Mouse (Mus musculus) embryo, embryonic 11 days (tissue): ENCODE data around the gene Cacng4.

Source experiments
- DNase-seq: peaks from one replicate; pipeline ENCODE4 v3.0.0-alpha.2; 2015

Cacng4 gene

DNA sequence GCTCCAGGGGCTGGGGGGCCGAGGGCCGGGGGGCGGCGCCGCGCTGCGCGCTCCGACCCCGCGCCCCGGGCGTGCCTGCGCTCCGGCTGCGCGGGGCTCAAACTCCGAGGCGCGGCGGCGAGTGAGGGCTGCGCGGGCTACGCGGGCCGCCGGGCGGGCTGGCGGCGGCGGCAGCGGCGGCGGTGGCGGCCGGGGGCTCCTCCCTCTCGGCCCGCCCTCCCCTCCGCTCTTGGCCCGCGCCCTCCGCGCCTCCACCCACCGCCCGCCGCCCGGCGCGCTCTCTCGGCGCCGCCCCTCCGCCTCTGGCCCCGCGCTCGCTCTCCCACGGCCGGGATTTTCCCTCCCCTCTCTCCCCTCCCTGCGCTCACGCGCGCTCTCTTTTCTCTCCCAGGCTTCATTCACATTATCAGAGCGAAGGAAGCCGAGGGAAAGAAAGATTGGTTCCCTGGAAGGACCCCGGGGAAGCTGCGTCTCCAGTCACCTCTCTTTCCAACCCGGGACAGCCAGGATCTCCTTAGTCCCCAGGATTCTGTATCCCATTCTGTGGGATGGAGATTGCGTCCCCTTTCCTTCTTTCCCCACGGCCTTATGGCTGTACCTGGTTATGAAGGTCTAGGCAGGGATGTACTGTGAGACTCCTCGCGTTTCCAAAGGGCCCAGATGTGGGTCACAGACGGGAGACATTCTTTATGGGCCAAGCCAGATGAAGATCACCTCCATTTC is at the start of gene Cacng4:
Gene Cacng4, minus strand, starts transcription at position 11 of the 723 bp plus-strand sequence.
- DNase-seq = peak; percentile 77

DNA sequence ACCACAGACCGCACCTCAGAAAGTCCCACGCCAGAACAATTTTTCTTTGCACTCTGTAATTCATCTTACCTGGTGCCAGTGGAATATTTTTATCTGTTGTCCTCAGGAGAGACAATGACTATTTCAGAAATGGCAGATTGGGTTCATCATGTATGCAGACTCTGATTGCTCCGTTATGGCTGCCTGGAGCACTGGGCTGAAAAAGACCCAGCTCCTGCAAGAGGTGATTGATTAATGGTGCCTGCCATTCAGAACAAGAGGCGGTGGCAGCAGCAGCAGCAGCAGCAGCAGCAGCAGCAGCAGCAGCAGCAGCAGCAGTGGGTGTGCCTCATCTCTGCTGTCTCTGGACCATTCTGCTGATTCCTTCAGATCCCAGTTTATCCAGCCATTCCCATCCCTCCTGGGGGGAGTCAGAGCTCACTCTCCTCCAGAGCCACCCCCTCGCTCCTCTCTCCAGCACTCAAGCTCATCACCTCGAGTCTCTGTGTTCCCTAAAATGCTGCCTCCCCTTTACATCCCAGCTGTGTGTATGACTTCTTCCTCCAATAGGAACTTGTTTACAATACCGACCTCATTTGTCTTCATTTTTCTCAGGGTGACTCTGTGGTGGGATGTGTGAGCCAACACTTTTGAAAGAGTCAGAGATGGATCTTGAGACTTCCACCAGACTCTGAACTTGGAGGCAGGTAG is 39.1 kb upstream of the Cacng4 start:
- no peak for DNase-seq

DNA sequence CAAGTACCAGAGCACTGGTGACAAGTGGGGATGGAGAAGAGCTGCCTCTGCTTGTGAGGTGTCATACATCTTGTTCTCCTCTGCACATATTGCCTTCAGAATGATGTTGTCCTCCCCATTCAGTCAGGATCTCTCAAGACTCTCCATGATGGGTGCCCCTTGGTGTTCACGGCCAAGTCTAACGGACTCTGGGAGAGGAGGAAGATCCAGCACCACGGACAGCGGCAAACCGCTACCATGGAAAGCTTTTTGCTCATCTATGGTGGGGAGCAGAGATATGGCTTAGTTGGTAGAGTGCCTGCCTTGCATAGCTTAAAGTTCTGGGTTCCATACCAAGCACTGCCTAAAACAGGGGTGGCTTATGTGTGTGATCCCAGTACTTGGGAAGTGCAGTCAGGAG is 22.8 kb upstream of the Cacng4 start:
- DNase-seq = peak; percentile 70

DNA sequence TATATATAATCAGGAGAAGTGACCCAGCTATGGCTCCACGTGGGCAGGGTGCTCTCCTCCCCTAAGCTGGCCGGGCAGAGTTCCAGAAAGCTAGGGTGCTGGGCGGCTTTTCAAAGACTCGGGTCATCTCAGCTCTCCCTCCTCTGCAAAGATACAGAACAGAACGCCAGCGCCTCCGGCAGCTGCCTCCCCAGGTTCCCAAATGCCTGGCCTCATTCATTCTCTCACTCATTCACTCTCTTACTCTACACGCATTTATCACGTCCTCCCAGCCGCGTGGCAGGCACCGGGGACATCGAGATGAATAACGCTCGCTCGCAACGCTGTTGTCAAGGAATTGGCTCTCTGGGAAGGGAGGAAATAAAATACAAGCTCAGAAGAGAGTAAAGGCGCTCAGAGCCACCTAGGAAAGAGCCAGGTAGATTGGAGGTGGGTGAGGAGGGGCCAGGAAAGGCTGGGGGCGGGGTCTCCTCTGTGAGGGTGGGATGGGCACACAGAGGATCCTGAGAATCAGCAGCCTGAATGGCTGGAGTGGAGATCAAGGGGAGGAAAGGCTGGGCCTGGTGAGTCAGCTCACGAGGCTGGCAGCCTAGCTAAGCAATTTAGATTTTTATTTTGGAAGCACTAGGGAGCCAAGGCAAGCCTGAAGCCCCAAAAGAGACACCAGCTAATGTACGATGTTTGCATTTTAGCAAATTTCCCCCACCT is 18.7 kb upstream of the Cacng4 start:
- DNase-seq = no peak

DNA sequence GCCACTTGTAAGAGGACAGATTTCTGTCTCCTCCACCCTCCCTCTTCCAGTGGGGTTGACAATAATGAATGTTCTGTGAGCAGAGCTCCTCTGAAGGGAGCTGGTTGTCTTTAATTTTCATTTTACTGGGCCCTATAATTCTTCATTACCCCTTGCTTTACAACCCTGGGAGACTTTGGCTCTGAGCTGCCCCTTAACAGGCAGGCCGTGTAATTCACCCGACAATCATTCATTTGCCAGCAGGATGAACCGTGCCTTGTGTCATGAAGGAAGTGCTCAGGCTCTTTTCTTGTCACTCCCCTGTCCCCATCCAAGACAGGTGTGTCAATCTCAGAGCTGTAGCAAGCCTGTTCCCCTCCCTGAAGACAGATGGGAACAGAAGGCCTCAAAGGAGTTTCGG is 18.1 kb upstream of the Cacng4 start:
- DNase-seq = no peak

DNA sequence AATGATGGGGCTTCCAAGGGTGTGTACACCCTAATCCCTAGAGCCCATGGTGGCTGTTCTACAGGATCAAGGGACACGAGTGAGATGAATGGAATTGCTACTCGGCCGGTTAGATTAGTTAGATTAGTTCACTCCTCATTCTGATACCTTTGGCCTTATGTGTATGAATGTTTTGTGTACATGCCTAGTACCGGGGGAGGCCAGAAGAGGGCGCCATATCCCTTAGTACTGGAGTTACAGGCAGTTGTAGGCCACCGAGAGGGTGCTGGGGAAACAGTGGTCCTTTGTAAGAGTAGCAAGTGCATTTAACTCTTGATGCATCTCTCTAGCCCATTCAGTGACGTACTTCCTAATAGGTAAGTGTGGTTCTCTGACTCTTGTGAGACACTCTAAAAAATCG is 14.2 kb upstream of the Cacng4 start:
- DNase-seq = no peak

DNA sequence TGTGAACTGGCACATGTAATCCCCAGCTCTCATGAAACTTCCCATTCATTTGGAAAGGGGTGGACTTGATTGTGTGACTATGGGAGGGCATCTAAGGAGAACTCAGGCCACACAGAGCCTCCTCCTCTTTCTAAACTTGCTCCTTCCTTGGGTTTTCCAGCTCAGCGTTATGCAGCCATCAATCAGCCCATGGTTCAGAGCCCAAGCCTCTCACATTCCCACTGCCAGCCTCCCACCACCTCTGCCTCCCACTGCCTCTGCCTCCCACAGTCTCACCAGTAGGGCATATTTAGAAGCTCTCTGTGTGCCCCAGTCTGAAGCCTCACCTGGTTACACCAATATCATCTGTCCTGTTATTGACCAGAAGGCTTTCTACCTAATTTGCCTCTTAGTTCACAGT is 11.7 kb upstream of the Cacng4 start:
- no peak for DNase-seq

DNA sequence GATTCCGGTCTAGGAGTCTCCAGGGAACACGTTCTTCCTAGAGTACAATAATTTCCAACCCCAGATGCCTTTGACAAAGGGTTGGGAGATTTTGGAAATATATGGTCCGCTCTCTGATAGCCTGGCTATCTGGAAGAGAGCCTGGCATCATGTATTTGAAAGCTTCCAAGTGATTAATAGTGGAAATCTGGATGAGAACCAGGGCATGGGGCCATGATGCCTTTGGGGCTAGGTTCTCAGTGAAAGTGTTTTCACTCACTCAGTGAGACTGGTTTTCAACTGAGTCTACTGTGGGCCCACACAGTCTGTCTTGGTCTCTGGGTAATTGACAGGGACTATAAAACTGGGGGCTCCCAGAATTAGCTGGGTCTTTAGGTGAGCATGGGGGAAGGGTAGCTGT is 7.6 kb upstream of the Cacng4 start:
- DNase-seq = no peak

DNA sequence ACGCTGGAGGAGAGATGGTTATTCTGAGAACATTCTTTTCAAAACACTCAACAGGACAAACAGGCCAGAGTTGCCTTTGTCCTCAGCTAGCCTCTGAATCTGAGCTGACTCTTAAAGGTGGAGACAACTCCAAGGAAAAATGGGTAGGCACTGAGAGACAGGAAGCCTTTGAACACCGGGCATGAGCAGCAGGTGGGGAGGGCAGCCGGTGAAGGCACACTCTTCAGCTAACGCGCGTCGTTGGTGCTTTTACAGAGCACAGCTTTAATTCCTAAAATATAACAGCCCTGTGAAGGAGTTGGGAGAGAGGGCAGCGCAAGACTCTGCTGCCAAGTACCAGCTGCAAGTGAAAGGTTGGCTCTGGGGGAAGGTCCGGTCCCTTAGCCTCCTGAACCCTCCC is 5.0 kb upstream of the Cacng4 start:
- no peak for DNase-seq

DNA sequence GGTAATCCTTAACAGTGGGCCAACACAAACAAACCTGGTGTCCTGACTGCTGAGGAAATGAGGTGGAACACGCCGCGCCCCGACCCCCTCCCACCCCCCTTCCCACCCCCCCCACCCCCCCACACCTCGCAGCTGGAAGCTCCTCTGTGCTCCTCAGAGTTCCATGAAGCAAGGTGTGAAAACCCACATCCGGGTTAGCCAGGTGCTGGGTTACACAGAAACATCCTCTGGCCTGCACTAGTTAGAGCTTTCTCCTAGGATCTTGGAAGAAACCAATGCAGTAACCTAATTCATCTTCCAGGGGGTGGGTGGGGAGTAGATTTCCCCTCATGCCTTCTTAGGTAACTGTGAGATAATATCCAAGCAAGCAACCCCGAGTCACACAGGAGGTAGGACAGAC is 2.0 kb upstream of the Cacng4 start:
- no peak for DNase-seq

DNA sequence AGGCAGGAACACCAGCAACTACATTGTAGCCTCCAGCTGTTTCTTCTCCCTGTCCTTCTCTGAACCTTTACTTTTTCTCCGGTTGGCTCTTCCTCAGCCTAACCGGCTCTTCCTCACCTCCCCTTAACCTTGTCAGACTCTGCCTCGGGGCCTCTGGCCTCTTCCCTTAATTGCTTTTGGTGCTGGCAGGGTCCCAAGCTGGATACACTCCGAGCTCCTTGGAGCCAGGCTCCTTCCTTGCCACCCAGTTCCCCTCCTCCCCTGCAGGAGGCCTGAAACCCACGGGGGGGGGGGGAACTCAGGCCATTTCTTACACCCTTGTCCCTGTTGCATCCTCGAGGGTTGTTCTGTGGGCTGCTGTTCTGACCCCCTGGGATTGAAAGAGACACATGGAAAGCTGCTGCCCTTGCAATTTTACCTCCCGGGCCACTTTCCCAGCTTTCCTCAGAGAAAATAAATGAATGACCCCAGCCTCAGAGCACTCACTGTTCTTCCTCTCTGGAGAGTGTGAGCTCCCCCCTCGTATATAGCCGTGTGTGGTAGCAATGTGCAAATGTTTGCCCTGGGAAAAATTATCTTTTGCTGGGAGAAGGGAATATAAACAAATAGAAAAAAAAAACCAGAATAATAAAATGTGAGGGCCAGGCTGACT is 1.2 kb upstream of the Cacng4 start:
- DNase-seq = no peak

DNA sequence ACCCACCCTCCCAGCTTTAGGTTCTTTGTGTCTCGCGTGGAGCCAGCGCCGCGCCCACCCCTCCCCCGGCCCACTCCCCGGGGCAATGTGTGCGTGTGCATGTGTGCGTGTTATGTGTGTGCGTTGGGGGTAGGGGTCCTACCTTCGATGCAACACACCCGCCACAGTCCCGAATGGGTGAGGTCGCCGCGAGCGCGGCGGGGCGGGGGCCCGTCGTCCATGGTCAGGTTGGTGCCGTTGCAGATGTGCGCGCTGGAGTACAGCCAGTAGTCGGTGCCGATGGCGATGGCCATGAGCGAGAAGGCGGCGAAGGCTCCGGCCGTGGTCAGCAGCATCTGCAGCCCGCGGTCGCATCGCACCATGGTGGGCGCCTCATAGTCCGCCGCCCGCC is 259 bp downstream of the Cacng4 start:
- DNase-seq = peak; percentile 66

DNA sequence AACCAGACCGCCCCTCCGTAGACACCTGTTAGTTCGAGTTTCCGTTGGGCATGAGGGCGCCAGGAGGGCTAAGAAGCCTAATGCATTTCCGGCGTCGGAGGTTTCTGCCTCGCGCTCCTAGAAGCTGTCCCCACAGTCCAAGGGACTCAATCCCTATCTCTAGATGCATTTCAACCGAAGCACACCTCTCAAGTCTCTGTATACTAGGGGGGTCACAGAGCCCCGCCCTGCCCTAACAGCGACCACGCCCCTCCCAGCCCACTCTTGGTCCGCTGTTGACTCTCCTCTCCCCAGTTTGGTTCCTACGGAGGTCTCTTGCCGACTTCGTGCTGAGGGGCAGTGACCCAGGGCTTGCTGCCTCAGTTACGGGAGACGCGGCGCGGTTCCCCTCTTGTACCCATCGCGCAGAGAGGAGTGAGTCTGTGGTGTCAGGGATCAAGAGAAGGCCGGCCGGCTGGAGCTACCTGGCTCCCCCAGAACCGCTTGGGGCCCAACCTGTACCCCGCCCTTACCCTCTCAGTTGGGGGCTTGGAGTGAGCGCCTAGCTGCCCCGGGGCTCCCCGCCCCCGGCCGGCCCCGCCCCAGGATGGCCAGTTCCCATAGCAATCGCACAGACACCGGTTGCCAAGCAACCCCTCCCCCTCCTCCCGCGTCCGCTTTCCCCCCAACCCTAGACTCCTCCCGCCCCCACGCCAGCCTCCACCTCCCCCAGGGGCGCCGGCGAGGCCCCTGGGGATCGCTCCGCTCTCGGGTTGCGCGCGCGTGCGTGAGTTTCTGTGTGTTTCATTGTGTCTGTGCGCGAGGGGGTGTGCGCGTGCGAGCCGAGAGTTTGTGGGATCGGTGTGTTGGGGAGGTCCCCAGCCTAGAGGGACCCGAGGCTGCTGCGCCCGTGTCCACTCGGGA is 906 bp downstream of the Cacng4 start:
- peak; percentile 80 for DNase-seq

DNA sequence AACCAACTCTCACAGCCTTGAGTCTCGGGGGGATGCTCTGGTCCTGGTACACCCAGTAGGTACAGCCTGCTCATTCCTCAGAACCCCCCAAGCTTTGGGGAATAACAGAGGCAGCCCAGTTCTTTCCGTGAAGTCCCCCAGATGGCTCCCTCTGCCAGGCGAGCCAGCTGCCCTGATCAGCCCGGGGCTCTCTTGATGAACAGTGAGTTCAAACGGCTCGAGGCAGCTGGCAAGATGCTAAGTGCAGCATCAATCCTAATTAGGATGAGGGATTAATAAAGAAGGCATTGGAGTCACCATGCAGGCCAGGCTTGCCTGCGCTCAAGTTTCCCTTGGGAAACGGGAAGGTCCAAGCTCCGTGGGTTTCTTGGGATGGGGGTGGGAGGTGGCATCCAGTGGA is 2.2 kb downstream of the Cacng4 start:
- DNase-seq = peak; percentile 52

DNA sequence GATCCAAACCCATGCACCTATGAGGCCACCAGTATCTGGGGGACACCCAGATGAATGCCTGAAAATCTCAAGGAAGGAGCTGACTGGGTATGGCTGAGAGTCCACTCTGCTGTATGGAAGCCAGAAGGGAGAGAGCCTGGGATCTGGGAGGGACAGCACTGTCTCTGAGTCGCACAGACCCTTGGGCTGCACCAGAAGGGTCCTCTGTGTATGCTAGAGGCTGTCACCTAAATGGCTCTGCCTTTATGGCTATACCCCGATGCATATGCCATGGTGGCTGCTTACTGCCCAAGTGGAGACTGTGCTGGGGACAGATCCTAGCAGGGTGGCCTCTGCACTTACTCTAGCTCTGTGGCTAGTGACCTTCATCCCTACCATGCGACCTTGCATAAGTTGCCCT is 8.6 kb downstream of the Cacng4 start:
- DNase-seq = no peak

DNA sequence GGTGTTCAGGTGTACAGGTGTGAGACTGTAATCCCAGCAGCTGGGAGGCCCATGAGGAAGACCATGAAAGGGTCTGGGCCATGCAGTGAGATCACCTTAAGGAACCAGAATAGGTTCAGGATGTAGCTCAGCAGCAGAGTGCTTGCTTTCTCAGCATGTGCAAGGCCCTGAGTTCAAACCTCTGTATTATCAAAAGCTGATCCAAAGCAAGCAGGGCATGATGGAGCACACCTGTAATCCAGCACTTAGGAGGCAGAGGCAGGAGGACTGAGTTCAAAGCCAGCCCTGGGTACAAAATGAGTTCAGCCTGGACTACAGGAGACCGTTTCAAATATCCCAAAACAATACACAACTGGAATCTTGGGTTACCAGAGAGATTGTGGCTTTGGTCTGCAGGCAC is 9.1 kb downstream of the Cacng4 start:
- DNase-seq = no peak

DNA sequence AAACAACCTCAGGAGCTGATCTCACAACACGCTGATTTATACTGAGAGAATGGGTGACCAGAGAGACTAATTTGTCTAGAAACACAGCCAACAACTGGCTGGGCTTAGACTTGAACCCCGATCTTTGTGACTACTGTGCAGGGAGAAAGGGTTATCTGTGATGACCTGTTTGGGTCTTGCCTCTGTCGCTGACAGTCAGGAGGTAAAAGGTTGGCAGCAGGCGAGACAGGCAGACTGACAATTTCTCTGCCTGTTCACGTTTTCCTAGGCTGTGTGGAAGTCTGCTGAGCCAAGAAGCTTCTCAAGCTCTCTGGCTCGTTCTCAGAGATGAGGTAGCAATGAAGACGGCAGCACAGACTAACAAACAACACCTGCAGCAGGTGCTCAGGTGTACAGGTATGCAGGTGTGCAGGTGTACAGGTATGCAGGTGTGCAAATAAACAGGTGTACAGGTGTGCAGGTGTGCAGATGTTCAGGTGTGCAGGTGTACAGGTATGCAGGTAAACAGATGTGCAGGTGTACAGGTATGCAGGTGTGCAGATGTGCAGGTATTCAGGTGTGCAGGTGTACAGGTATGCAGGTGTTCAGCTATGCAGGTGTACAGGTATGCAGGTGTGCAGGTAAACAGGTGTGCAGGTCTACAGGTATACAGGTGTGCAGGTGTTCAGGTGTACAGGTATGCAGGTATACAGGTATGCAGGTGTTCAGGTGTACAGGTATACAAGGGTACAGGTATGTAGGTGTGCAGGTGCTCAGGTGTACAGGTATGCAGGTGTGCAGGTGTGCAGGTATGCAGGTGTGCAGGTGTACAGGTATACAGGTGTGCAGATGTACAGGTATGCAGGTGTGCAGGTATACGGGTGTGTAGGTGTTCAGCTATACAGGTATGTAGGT is 10.2 kb downstream of the Cacng4 start:
- no peak for DNase-seq

DNA sequence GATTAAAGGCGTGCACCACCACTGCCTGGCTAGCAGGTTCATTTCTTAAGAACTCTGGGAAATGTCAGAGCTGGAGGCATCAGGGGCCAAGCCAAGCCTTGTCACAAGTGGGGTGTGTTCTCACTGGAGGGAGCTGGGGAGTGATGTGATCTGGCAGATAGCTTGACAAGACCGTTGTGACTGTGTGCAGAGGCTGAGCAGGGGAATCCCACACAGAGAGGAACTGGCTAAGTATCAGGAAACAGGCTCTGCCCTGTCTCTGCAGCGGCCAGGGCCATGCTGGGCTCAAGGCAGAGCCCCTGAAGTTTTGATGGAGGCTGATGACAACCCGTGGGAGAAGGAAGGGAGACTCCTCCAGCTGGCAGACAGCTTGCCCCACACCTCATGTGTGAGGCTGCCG is 11.8 kb downstream of the Cacng4 start:
- no peak for DNase-seq

DNA sequence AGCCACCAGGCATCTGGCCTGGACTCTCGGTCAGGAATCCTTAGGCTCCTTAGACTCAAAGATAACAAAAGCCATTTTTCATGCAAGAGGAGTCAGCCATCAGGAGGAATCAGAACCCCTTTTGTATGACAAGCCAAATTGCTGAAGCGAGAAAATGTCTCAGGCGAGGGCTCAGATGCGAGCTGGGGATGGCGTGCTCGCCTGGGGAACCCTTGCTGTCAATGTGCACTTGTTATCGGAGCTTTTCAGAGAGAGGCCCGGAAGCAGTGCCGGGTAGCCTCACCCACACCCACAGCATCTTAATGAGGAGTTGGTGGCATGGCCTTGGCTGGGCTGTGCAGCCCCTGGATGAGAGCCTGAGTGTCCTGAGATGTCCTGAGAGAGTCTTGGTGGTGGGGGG is 15.5 kb downstream of the Cacng4 start:
- DNase-seq = no peak

DNA sequence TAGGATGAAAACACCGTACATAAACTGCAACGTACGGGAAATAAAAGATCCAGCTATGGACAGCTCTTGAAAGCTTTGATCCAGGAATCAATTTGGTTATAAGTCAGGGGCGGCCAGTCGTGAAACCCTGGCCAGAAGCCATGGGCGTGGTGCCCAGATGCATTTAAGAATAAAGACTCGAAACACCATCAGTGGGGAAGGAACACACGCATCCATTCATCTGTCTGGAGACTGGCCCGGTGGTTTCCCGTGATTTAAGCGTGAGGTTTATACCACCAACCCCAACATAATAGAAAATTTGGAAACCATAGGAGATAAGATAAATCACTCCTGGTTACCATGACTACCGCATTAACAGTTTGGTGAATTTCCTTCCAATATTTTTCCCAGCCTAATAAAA is 16.9 kb downstream of the Cacng4 start:
- DNase-seq = no peak

DNA sequence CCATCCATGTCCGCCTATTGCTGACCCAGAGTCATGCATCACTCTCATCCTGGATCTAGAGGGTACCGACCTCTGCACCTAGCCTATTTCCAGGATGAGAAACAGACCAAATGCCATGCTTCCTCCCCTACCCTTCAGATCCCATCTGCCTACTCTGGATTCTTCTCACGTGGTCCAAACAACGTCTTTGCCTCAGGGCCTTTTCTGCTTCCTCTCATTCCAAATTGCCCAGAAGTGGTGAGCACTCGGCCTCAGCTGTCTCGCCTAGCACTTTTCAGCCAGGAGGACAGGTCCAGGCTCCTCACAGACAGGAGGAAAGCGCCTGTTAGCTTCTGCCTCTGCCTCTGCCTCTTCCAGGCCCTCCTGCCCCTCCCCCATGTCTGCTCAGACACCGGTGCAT is 21.0 kb downstream of the Cacng4 start:
- DNase-seq = no peak

DNA sequence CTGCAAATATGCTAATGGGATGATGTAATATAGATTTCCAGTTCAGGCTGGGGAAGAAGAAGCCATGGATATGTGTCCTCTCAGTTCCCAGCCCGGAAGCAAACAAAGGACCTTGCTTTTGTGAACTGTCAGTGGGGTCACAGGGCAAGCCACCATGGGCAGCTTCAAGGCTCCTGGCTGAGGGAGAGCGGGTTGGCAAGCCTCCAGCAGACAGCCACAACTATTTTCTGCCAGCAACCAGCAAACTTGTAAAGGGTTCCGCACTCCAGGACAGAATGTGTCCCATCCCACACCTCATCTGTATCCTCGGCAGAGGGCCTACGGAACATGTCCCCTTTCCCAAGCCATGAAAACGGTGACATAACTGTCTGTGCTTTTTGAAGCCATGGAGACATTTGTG is 22.4 kb downstream of the Cacng4 start:
- DNase-seq = no peak
